Mouse (Mus musculus) hindbrain, embryonic 16.5 days (tissue): Measurements from ENCODE around the gene Hist1h3b. TPM values are rescaled to one million over a fixed set of nuclear protein-coding genes. Genes with fewer than 3 reads are reported as not detected.
"Not testable (repeated sequence)": the region's sequence is repeated elsewhere in the genome, so short reads cannot be mapped to it uniquely, and the experiment has no call there.

Experiments used
- ATAC-seq: fragments of 200-750 bp; cut with Nextera tagmentation; 2 replicates; pipeline ENCODE4 v1.8.0; 2017; ENCODE audit warnings: moderate TSS enrichment, moderate library complexity
- H3K27ac ChIP-seq: fragments of 300-500 bp; sonication (generic); 2 replicates; pipeline ENCODE4 v1.5.1; 2014; ENCODE audit warnings: low read depth, mild to moderate bottlenecking, control low read depth, low read length, moderate library complexity
- H3K27me3 ChIP-seq: fragments of 300-500 bp; sonication (generic); replicated peaks from 2 replicates; pipeline ENCODE4 v1.6.1; 2014; ENCODE audit warnings: low read length; ENCODE audit not compliant: control insufficient read depth, insufficient read depth
- H3K36me3 ChIP-seq: fragments of 300-500 bp; sonication (generic); 2 replicates; pipeline ENCODE4 v1.6.1; 2014; ENCODE audit warnings: mild to moderate bottlenecking, low read length, moderate library complexity, mixed read lengths; ENCODE audit not compliant: control insufficient read depth, insufficient read depth
- H3K4me1 ChIP-seq: fragments of 300-500 bp; sonication (generic); 2 replicates; pipeline ENCODE4 v1.6.1; 2014; ENCODE audit warnings: low read depth, low read length; ENCODE audit not compliant: control insufficient read depth, insufficient read depth
- H3K4me2 ChIP-seq: fragments of 300-500 bp; sonication (generic); 2 replicates; pipeline ENCODE4 v1.6.1; 2014; ENCODE audit warnings: mild to moderate bottlenecking, low read length, control low read depth, moderate library complexity
- H3K4me3 ChIP-seq: fragments of 300-500 bp; sonication (generic); 2 replicates; pipeline ENCODE4 v1.5.1; 2014; ENCODE audit warnings: mild to moderate bottlenecking, low read length, control low read depth, moderate library complexity
- H3K9ac ChIP-seq: fragments of 300-500 bp; sonication (generic); 2 replicates; pipeline ENCODE4 v1.6.1; 2014; ENCODE audit warnings: low read depth, mild to moderate bottlenecking, control low read depth, low read length, moderate library complexity
- H3K9me3 ChIP-seq: fragments of 300-500 bp; sonication (generic); 2 replicates; pipeline ENCODE4 v1.6.1; 2014; ENCODE audit warnings: mild to moderate bottlenecking, low read length, moderate library complexity; ENCODE audit not compliant: control insufficient read depth
- WGBS: fragments of 180-500 bp; shearing (Covaris S2); extraction: QIAGEN DNeasy Blood & Tissue Kit; methylation state at CpG from one replicate; pipeline ENCODE4 v1.1.7; 2014; 5-methylcytosine and 5-hydroxymethylcytosine counted together
- polyA plus RNA-seq: library from polyadenylated mRNA; unstranded; fragments of >200 nt; fragmentation: Nextera tagmentation; extraction: Ambion mirVana; gene quantifications from 2 replicates; pipeline ENCODE4 v1.2.1, GENCODE M21; 2015

The Hist1h3b gene
- polyA plus RNA-seq, 1 experiment from 2014 or later = 1.7 TPM

DNA sequence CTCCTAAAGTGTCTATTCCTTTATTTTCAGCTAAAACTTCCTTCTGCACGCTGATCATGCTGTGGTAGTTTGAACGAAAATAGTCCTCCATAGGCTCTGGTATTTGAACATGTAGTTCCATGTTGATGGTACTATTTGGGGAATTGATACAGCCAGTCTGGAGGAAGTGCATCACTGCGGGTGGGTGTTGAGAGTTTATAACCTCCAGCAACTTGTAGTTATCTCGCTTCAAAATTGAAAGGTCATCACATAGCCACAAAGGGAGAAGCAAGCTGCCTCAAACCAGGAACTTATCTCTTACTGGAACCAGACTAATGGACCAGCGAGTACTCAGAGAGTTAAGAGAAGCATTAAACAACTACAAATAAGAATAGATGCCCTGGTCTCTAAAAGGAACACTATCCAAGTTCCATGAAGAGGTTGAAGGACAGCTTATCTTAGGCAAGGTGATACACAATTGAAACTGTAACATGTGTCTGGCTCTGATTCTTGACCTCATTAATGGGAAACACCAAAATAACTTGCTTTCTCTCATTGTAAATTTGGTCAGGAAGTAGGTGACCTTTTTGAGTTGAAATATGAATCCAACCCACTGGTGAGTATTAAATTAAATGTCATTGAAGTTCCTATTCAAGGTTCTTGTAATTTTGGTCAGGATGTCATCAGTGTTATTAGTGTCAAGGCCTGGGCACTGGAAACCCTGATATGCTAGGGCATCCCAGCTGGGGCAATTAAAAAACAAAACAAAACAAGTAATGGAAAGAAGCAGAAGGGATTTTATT lies 35.6 kb upstream of the Hist1h3b start:
- 88% methylated on average over 5 of the region's 5 CpGs for WGBS
- H3K9me3 ChIP-seq = no peaks in the 10 kb centered on the region
- H3K4me3 ChIP-seq = no peak overlapping the region
- no peak overlapping the region for H3K4me2 ChIP-seq
- ATAC-seq = no peak
- no peaks in the 10 kb centered on the region for H3K36me3 ChIP-seq
- no peak overlapping the region for H3K9ac ChIP-seq
- H3K4me1 ChIP-seq = no peaks in the 10 kb centered on the region
- H3K27me3 ChIP-seq = no peaks in the 10 kb centered on the region
- H3K27ac ChIP-seq = no peak overlapping the region

DNA sequence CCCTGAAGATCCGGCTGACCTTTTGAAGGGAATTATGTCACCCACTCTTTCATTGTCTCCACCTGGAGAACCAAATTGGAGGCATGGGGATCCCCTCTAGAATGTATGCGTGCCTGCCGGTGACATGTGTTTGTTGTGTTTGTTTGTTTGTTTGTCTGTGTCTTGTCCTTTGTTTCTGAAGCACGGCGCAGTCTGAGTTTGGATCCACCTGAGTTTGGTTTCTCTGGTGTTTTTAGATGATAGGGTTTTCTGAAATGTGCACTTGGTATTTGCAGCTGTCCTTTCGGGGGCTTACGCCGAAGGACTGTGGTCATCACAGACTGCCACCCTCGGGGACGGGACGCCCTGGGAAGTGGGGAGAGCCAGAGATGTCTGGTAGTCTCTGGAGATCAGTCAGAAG lies 34.9 kb upstream of the Hist1h3b start:
- no peaks in the 10 kb centered on the region for H3K4me1 ChIP-seq
- no peaks in the 10 kb centered on the region for H3K27me3 ChIP-seq
- H3K36me3 ChIP-seq = no peaks in the 10 kb centered on the region
- no peak overlapping the region for H3K4me2 ChIP-seq
- no peak overlapping the region for H3K9ac ChIP-seq
- H3K27ac ChIP-seq = no peak overlapping the region
- 56% methylated on average over 11 of the region's 11 CpGs for WGBS
- no peaks in the 10 kb centered on the region for H3K9me3 ChIP-seq
- no peak overlapping the region for H3K4me3 ChIP-seq
- ATAC-seq = no peak

GRCm38 (mm10) chr13:23717593-23718245 lies 34.3 kb upstream of the Hist1h3b start:
- not testable (repeated sequence) for H3K27me3 ChIP-seq, H3K4me1 ChIP-seq, H3K9me3 ChIP-seq, H3K36me3 ChIP-seq, H3K4me2 ChIP-seq, H3K9ac ChIP-seq, ATAC-seq, H3K4me3 ChIP-seq, H3K27ac ChIP-seq
- WGBS = 11% methylated on average over 2 of the region's 2 CpGs

- H3K27ac ChIP-seq = no peak overlapping the region
- H3K27me3 ChIP-seq = no peaks in the 10 kb centered on the region
- no peak overlapping the region for H3K4me2 ChIP-seq
- no peak overlapping the region for H3K9ac ChIP-seq
- WGBS = 78% methylated on average over 4 of the region's 4 CpGs
- H3K9me3 ChIP-seq = no peaks in the 10 kb centered on the region
- H3K4me1 ChIP-seq = no peaks in the 10 kb centered on the region
- H3K36me3 ChIP-seq = no peaks in the 10 kb centered on the region
- ATAC-seq = no peak
- H3K4me3 ChIP-seq = no peak overlapping the region
Observed at GRCm38 (mm10) chr13:23724239-23724638, 27.8 kb upstream of the Hist1h3b start.

- 14% methylated on average over 1 of the region's 1 CpGs for WGBS
- ATAC-seq = no peak
- no peak overlapping the region for H3K9ac ChIP-seq
Observed at GRCm38 (mm10) chr13:23725213-23725612, 26.9 kb upstream of the Hist1h3b start.

GRCm38 (mm10) chr13:23728472-23729191 lies 23.4 kb upstream of the Hist1h3b start:
- Histone ChIP-seq H3K4me2 (no peak overlapping the region), H3K27me3 (no peaks in the 10 kb centered on the region), H3K4me3 (no peak overlapping the region), H3K9me3 (no peaks in the 10 kb centered on the region), H3K4me1 (no peaks in the 10 kb centered on the region), H3K36me3 (no peaks in the 10 kb centered on the region), H3K9ac (no peak overlapping the region), H3K27ac (no peak overlapping the region)
- WGBS = 81% methylated on average over 18 of the region's 18 CpGs
- ATAC-seq = no peak

More at GRCm38 (mm10) chr13:23725213-23725612, 26.9 kb upstream of the Hist1h3b start:
- Histone ChIP-seq H3K36me3 (no peaks in the 10 kb centered on the region), H3K27me3 (no peaks in the 10 kb centered on the region), H3K4me1 (no peaks in the 10 kb centered on the region), H3K9me3 (no peaks in the 10 kb centered on the region), H3K4me3 (no peak overlapping the region), H3K4me2 (no peak overlapping the region), H3K27ac (no peak overlapping the region)

- 92% methylated on average over 9 of the region's 9 CpGs for WGBS
- ATAC-seq = no peak
Observed at GRCm38 (mm10) chr13:23729192-23729525, 22.9 kb upstream of the Hist1h3b start.

GRCm38 (mm10) chr13:23729706-23730105 lies 22.4 kb upstream of the Hist1h3b start:
- Histone ChIP-seq H3K36me3 (no peaks in the 10 kb centered on the region), H3K27me3 (no peaks in the 10 kb centered on the region), H3K4me3 (no peak overlapping the region), H3K9ac (no peak overlapping the region), H3K4me2 (no peak overlapping the region), H3K9me3 (no peaks in the 10 kb centered on the region), H3K4me1 (no peaks in the 10 kb centered on the region), H3K27ac (no peak overlapping the region)
- 96% methylated on average over 5 of the region's 5 CpGs for WGBS
- ATAC-seq = no peak

More at GRCm38 (mm10) chr13:23729192-23729525, 22.9 kb upstream of the Hist1h3b start:
- Histone ChIP-seq H3K4me2 (no peak overlapping the region), H3K4me3 (no peak overlapping the region), H3K9ac (no peak overlapping the region), H3K27me3 (no peaks in the 10 kb centered on the region), H3K9me3 (no peaks in the 10 kb centered on the region), H3K27ac (no peak overlapping the region), H3K36me3 (no peaks in the 10 kb centered on the region), H3K4me1 (no peaks in the 10 kb centered on the region)

DNA sequence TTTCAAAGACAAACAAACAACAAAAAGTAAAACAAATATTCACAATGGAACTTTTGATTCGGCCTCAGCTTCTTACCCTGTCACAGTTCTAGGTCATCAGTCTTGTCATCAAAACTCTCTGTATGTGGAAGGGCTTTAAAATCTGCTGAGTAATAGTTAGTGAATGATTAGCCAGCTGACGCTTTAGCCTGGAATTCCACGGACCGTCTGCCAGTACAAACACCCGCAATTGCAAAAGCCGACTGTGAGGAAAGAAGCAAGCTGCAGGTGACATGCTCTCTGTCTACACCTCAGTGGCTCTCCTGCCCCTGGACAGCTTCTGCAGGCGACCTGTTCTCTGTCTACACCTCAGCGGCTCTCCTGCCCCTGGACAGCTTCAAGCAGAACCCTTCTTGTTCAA lies 21.6 kb upstream of the Hist1h3b start:
- Histone ChIP-seq H3K36me3 (no peaks in the 10 kb centered on the region), H3K9ac (no peak overlapping the region), H3K4me1 (no peaks in the 10 kb centered on the region), H3K4me3 (no peak overlapping the region), H3K27ac (no peak overlapping the region), H3K27me3 (no peaks in the 10 kb centered on the region), H3K4me2 (no peak overlapping the region), H3K9me3 (no peaks in the 10 kb centered on the region)
- WGBS = 38% methylated on average over 8 of the region's 8 CpGs
- ATAC-seq = no peak
